Mouse (Mus musculus) layer of hippocampus, adult 11-12 months (tissue): ENCODE data around the gene Xndc1.

Experiments used
- DNase-seq: peaks from one replicate; pipeline ENCODE4 v3.0.0; 2022; ENCODE audit warnings: low spot score

The Xndc1 gene

DNA sequence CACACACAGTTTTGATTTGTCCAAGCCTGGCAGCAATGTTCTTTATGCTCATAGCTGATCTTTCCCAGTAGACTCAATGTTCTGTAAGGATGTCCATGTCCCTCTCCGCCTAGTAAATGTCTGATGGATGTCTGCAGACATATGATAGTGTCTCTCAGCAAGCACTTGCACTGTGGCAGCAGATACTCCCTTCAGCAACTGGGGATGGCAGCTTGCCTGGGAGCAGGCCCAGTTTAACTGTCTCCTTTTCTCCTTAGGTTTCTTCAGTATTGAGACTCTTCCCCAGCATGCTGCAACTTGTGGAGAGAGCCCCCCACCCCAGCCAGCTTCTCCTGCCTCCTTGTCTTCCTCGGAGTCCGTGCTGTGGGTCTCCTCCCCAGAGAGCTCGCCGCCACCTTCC, 16.5 kb downstream of the Xndc1 start:
- no peak for DNase-seq

DNA sequence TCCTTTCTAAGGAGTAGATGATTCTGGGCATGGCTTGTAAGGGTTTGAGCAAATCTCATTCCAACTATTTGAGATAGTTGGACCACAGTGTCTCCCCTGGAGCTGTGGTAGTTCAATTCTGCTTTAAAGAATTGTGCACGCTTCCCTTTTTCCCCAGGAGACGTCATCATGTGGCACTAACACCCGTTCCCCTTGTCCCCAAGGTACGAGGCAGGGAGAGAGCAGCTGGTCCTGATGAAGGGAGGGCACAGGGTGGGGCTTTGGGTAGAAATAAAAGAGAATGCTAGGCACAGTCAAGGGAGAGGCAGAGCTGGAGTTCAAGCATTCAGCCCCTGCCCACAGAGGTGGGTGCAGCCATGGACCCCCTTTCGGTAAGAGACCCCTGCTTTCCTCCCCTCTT, 17.5 kb downstream of the Xndc1 start, which contains the start of gene Trpc2:
Gene Trpc2, plus strand, starts transcription at position 301 of the 400 bp plus-strand sequence.
- no peak for DNase-seq

DNA sequence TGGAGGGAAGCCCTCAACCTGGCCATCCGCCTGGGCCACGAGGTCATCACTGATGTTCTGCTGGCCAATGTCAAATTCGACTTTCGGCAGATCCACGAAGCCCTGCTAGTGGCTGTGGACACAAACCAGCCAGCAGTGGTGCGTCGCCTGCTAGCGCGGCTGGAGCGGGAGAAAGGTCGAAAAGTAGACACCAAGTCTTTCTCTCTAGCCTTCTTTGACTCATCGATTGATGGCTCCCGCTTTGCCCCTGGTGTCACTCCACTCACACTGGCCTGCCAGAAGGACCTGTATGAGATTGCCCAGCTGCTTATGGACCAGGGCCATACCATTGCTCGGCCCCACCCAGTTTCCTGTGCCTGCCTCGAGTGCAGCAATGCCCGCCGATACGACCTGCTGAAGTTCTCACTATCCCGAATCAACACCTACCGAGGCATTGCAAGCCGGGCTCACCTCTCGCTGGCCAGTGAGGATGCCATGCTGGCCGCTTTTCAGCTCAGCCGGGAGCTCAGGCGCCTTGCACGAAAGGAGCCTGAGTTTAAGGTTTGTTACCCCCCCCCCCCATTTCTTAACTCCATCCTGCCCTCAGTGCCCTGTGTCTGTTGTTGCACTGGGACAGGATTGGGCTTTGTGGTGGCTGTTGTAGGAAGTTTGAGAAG, 18.9 kb downstream of the Xndc1 start:
- no peak for DNase-seq

DNA sequence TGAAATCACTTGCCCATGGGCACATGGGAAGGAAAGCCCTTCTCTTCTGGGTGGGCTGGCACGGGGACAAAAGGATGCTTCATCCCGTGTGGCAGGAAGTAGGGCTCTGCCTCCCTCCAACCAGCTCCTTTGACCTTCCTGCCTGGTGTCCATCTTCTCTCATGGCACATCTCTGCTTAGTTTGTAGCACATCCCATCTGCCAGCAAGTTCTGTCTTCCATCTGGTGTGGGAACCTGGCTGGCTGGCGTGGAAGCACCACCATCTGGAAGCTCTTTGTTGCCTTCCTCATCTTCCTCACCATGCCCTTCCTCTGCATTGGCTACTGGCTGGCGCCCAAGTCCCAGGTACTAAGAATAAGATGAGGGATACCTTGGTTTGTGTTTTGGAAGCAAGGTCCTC, 22.0 kb downstream of the Xndc1 start:
- DNase-seq: peak; percentile 29

DNA sequence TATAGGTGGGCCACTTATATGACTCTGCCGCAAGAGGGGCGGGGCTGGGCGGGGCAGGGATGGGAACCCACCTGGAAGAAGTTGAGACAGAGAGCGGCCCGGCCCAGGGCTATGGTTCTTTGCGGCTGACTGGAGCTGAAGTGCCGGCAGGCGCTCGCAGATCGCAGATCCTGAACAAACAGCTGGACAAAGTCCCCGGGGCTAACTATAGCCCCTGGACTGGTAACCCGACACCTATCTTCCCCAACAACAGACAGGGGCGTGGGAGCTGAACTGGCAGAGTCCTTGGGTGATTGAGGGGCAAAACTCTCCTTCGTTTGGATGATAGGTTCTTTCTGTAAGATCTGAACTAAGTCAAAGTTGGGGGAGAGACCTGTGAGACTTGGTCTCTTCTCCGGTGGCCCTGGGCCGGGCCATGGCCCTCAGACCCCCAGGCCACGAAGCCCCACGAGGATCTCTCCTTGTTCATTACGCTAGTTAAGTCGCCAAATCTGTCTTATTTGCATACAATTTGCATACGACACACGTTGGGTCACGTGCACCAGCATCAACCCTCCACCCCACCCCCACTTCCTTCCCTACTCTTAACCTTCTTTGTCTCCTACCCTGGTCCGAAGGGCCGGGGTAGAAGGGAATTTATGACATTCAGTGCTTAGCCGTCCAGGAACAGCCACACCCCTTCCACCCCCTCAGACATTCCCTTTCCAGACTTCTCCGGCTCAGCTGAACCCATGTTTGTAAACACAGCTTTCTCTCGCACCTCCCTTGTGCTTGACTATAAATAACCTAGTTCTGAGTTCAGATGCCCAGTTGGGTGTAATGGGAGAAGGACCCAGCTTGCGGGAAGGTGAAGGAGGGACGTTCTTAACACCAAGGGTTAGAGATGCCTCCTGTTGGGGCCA, 34.7 kb downstream of the Xndc1 start:
- DNase-seq: no peak

DNA sequence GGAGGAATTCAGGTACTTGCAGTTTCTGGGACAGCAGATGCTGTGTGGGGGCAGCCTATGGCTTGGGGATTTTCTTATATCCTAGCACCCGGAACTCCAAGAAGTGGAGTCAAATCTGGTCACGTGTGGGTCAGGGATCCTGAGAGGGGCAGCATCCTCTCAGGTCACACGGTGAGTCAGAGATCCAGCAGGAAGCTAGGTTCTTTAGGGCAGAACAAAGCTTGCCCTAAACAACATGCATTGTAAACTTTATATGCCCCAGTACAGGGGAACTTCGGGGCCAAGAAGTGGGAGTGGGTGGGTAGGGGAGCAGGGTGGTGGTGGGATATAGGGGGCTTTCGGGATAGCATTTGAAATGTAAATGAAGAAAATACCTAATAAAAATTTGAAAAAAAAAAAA, 35.6 kb downstream of the Xndc1 start:
- DNase-seq: no peak

DNA sequence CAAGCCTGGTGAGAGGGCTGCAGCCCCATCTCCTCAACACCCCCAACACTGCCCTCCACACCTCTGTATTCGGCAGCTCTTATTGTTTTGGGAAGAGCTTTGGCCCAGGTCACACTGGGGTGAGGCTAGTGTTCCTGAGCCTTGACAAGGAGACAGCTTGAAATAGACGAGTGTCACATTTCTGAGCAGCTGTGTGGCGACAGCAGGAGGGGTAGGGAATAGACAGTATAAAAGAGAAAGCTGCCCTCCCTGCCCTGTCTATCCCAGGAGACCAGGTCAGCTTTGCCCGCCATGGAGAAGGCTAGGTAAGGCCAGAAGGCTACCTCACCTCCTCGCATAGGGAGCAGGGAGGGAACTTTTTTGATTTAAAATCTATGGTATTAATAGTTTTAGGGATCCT, 36.2 kb downstream of the Xndc1 start, which contains the start of gene Art1:
Gene Art1, plus strand, starts transcription at position 257 of the 400 bp plus-strand sequence.
- no peak for DNase-seq

DNA sequence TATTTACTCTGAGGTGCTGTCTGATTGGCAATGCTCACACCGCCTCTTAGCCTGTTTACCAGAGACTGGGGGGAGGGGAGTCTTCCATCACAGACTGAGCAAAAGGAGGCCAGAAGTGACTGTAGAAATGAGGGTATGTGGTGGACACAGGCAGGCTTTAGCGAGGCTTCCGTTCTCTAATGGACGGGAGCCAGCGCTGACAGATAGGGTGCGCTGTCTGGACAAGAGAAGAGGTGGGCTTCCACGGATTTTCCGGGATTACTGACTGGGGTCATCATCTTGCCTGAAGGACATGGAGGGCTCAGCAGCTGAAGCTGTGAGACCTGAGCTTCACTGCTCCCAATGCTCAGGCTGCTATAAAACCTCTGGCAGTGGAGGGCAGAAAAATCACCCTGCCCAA, 36.9 kb downstream of the Xndc1 start:
- no peak for DNase-seq

DNA sequence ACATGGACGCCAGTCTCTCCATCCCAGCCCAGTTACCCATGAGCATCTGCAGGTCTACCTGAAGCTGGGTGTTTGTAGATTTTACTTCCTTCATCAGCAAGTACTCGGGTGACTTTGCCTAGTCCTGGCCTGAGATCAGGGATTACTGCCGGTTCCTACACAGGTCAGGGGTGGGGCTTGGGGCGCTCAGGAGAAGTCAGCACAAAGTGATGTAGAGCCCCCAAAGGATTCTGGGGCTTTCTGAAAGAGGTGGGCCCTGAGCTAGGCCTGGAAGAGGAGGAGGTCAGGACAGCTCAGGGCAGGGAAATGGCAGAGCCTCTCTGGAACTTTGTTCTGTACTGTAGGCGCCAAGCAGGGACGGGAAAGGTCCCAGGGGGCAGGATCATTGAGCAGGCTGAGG, 37.4 kb downstream of the Xndc1 start:
- no peak for DNase-seq

DNA sequence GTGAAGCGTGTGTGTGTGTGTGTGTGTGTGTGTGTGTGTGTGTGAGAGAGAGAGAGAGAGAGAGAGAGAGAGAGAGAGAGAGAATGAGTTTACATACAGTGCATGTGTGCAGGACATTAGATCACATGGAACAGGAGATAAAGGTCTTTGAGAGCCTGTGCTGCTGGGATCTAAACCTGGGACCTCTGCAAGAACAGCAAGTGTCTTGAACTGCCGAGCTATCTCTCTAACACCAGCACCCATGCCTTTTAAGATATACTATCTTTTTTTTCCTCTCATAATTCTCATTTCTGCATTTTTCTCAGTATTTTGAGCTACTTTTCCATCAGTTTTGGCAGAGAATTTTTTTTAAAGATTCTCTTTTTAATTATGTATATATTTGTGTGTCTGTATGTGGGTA, 38.2 kb downstream of the Xndc1 start:
- no peak for DNase-seq

DNA sequence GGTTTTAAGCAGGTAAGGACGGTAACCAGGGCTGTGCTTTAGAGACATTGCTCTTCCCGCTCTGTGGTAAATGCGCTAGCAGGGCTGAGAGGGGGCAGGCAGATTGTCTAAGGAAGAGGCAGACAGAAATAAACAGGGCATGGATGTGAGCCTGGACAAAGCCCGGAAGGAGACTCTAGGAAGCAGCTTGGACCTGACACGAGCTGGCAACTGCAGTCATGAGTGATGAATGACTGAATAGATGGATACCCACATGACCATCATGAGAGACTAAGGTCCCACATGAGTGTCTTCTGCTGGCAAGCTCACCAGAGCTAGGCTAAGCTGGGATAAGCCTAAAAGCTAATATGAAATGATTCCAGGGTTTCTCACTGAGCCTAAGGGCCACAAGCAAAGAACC, 38.8 kb downstream of the Xndc1 start:
- DNase-seq: no peak

DNA sequence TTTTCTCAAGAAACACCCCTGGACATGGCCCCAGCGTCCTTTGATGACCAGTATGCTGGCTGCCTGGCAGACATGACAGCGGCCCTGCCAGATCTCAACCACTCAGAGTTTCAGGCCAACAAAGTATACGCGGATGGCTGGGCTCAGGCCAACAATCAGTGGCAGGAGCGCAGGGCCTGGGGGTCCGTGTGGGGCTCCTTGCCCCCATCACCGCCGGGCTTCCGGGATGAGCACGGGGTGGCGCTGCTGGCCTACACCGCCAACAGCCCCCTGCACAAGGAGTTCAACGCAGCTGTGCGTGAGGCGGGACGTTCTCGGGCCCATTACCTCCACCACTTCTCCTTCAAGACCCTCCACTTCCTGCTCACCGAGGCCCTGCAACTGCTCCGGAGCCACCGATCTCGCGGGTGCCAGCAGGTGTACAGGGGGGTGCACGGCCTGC, 41.4 kb downstream of the Xndc1 start:
- no peak for DNase-seq

DNA sequence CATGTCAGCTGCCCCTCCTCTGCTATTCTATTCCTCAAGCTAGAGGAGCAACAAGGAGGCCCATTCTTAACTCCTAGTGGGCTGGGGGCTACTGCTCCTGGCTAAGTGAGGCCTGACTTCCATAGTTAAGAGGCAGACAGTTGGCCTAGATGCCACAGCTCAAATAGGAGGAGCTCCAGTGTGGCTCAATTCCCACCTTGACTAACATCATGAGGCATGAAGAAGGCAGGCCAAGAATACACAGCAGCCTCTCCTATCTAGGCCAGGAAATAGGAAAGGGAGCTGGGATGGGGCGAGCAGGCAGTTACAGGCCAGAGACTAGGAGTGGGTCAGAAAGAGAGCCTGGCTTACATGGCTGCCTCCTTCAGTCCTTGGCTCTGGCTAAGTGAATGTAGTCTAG, 42.9 kb downstream of the Xndc1 start:
- no peak for DNase-seq

DNA sequence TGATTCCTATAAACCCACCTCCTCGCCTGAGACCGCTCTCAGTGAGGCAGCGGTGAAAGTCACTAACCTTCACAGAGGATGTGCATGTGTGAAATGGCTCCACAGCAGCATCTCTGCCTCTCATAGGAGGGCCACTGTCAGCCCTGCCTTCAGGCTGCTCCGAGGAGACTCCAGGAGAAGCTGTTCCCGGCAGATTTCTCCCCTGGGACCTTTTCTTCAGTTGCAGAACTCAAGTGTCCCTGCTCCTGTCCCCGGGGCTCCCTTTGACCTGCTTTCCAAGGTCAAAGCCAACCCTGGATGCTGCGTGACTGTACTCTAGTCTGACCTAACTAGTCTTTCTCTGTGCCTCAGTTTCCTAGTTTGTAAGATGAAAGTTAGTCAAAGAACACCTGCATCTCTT, 43.9 kb downstream of the Xndc1 start, which contains the start of gene Art5:
Gene Art5, minus strand, starts transcription at position 319 of the 400 bp plus-strand sequence.
- DNase-seq: no peak

DNA sequence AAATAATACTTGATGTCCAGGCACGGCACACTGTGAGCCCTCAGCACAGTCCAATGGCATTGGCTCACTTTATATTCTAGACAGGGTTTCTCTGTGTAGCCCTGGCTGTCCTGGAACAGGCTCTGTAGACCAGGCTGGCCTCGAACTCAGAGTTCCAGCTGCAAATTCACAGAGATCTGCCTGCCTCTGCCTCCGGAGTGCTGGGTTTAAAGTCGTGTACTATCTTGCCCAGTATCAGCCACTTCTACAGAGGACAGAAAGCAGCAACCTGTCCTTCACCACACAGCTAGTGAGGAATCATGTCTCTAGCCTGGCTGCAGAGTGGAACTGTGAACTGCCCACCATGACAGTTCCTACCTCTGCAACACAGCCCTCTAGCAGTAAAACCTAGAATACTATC, 44.4 kb downstream of the Xndc1 start:
- DNase-seq: no peak

DNA sequence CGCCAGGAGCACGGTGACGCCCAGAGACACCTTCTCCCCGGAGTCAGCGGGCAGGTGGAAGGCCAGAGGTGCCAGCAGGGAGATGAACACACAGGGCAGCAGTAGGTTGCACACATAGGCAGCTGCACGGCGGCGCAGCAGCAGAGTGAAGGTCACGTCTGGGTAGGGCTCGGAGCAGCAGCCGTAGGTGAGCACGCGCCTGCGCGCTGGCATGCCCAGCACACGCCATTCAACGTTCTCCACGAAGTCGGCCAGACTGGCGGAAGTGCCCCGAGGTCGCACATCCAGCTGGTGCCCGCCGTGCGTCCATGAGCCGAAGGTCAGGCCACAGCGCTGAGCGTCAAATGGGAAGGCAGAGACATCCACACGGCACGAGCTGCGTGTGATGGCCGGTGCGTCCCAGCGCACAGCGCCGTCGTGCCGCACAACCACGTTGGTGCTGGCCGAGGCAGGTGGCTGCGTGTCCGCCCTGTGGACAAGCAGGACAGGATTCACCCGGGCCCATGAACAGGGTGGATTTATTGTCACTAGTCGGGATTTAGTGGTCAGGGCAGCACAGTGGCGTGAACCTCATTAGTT, 47.9 kb downstream of the Xndc1 start:
- no peak for DNase-seq

DNA sequence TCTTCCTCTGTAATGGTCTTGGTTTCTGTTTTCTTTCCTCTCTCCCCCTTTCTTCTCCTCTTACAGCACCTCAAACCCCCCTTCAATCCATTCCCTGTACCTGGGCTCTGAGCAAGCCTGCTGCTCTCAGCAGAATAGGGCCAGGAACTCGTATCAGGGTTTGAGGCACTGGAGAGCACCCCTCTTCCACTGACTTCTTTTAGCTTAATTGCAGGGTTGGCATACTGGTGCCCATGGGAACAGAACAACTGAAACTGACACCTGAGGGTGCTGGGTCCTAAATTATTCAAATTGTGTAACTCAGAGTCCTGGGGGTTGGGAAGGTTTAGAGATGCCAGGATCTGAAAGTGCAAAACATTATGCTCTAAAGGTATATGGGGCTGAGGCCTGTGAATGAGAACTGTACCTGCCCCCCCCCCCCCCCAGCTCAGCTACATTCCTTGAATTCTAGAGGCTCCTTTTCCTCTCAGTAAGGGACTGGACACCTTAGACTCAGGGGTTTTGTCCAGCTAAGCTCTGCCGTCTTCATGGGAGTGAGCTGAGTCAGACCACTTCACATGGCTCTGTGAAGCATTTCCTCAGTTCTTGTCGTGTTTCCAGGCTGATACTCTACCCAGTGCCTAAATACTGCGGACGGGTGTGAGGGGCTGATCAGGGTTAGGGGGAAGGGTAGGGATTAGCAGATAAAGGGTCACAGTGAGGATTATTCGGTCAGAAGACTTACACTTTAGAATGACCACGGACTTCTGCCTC, 51.4 kb downstream of the Xndc1 start, which contains the start of gene Chrna10:
Gene Chrna10, minus strand, starts transcription at position 250 of the 753 bp plus-strand sequence.
- no peak for DNase-seq

DNA sequence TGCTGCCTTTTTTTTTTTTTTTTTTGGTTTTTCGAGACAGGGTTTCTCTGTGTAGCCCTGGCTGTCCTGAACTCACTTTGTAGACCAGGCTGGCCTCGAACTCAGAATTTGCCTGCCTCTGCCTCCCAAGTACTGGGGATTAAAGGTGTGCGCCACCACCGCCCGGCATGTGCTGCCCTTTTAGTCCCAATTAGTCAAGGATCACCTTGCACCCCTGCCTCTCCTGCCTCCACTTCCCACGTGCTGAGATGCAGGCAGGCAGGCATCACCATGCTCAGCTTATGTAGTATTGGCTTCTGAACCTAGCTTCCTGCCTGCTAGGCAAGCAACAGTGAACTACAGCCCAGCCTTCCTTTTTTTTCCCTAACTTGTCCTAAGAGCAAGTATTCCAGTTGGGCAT, 52.1 kb downstream of the Xndc1 start:
- no peak for DNase-seq

DNA sequence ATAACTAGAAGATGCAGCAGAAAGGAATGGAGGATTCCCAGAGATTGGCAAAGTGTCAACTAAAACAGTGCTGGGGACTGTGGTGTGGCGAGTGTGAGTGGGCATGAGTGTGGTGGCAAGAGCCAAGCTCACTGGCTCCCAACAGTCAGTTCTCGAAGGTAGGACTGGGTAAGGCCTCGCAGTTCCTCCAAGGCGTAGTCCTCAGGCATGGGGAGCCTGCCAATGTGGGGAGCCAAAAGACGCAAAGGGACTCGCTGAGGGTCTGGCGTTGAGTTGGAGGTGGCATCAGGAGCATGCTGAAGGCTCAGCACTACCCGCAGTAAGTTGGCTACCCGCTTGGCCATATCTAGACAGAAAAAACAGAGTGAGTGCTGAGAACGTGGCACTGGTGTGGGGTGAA, 55.0 kb downstream of the Xndc1 start:
- DNase-seq: no peak

DNA sequence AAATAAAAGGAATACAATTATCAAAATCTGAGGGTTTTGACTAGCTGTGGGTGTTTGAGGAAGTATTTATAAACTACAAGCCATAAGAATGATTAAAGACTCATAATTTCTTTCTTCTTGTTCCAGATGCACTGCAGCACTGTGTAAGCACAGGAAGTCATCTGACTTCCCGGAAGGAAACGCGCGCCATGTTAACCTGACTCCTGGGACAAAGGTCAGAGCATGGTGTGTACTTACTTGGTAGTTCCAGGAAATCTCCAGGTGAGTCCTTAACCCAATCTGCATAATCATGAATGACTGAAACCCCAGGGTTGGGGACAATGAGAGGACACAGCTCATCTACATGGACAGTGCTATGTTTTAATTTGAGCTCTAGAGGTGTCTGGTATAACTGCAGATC, 67.1 kb downstream of the Xndc1 start:
- no peak for DNase-seq
